Mouse (Mus musculus): ENCODE data around the gene Pak4.

DNA sequence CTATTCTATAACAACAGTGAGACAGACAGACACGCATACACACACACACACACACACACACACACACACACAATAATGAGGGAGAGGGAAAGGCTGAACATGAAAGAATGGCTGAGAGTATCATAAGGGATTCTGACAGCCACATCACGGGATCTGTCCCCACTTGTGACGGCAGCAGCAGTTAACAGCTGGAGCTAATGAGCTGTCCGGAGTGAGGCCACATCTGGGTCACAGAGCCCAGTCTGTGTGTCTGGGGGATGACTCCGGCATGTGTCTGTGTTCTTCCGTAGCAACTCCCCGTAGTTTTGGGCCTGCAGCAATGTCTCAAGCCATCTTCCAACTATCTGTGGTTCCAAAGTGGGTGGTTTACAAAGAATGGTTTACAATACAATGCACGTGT lies 66.0 kb downstream of the Pak4 start:
- TF ChIP-seq CTCF (IDR thresholded peaks at IDR 0.05; ENCODE audit: low read depth, low read length) (no peak), POLR2A (IDR thresholded peaks at IDR 0.05; ENCODE audit: borderline replicate concordance, low read depth, low read length) (no peak)

Measured in bone marrow macrophage, adult 2 months (primary cell).